Comparison of ENCODE assay signal across 30 mouse cellular contexts in genomic region chr8:121999211-121999610, GRCm38 (mm10). TPM values are rescaled to one million over a fixed set of nuclear protein-coding genes. Genes with fewer than 3 reads are reported as not detected.
A peak's percentile ranks its signal among the peaks of the same experiment; 100 is the strongest.
DNase-seq lines count a peak whose midpoint lies in the region; ATAC-seq and TF ChIP-seq lines count a peak whose summit lies in the region.
"Had no signal": no experiment of that assay in that cellular context is flagged by ENCODE, and none has a peak within 500 bp of the region (broad histone marks: within the 10 kb centered on the region; RNA-seq: fewer than 3 reads in every experiment).

No protein-coding gene starts in this region.

- no peak for TF ChIP-seq EP300 in lung, postnatal 0 days (IDR thresholded peaks at IDR 0.05)

- H3K9ac ChIP-seq in lung, postnatal 0 days (replicated peaks; ENCODE audit: low read depth) = no peak overlapping the region
- no peak overlapping the region for H3K9ac ChIP-seq in neural tube, embryonic 15.5 days (replicated peaks)
- H3K9ac ChIP-seq: embryonic facial prominence, embryonic 13.5 days; forebrain, embryonic 12.5 days; forebrain, embryonic 15.5 days; heart, embryonic 13.5 days; hindbrain, embryonic 13.5 days had no signal

- H3K4me2 ChIP-seq in lung, postnatal 0 days (replicated peaks; ENCODE audit: low read depth, low read length) = no peak overlapping the region
- no peak overlapping the region for H3K4me2 ChIP-seq in neural tube, embryonic 15.5 days
- H3K4me2 ChIP-seq: embryonic facial prominence, embryonic 13.5 days; forebrain, embryonic 12.5 days; forebrain, embryonic 15.5 days; heart, embryonic 13.5 days; hindbrain, embryonic 13.5 days had no signal

- H3K27me3 ChIP-seq in lung, postnatal 0 days (replicated peaks; ENCODE audit: insufficient read depth, low read length) = no peaks in the 10 kb centered on the region
- no peaks in the 10 kb centered on the region for H3K27me3 ChIP-seq in neural tube, embryonic 15.5 days (replicated peaks)
- H3K27me3 ChIP-seq: embryonic facial prominence, embryonic 13.5 days; forebrain, embryonic 12.5 days; forebrain, embryonic 15.5 days; heart, embryonic 13.5 days; hindbrain, embryonic 13.5 days had no signal

- 67% methylated on average over 5 of the region's 5 CpGs for WGBS in lung, postnatal 0 days
- WGBS in lung, adult 2 months = 72% methylated on average over 5 of the region's 5 CpGs
- 93% methylated on average over 5 of the region's 5 CpGs for WGBS in neural tube, embryonic 15.5 days

- peak; percentile 40 for TF ChIP-seq CTCF in lung, postnatal 0 days (IDR thresholded peaks at IDR 0.05)
- no peak for TF ChIP-seq CTCF in lung, adult 2 months (IDR thresholded peaks at IDR 0.05; ENCODE audit: insufficient read depth, low read length)

- TF ChIP-seq POLR2A in lung, adult 2 months (IDR thresholded peaks at IDR 0.05; ENCODE audit: borderline replicate concordance, extremely low read depth, low read depth, low read length) = no peak

- H3K4me1 ChIP-seq in lung, postnatal 0 days (ENCODE audit: insufficient read depth, low read depth, low read length) = no peaks in the 10 kb centered on the region
- H3K4me1 ChIP-seq in lung, adult 2 months (ENCODE audit: control insufficient read depth, insufficient read depth, low read length) = peaks cover 9% of the 10 kb centered on the region
- no peaks in the 10 kb centered on the region for H3K4me1 ChIP-seq in neural tube, embryonic 15.5 days
- H3K4me1 ChIP-seq: embryonic facial prominence, embryonic 10.5 days had no signal

- no peak for ATAC-seq in lung, postnatal 0 days
- no peak for ATAC-seq in neural tube, embryonic 15.5 days (ENCODE audit: low FRiP score)
- ATAC-seq: activated CD4-positive, CD25-positive, alpha-beta regulatory T cell, adult 4 months; forebrain, embryonic 15.5 days; hindbrain, embryonic 16.5 days; intestine, embryonic 16.5 days had no signal

- H3K4me3 ChIP-seq in lung, postnatal 0 days (ENCODE audit: low read depth, low read length) = no peak overlapping the region
- H3K4me3 ChIP-seq in lung, adult 2 months (replicated peaks; ENCODE audit: extremely low read depth, low read depth, low read length) = no peak overlapping the region
- H3K4me3 ChIP-seq in neural tube, embryonic 15.5 days (replicated peaks) = no peak overlapping the region
- H3K4me3 ChIP-seq: embryonic facial prominence, embryonic 10.5 days; embryonic facial prominence, embryonic 13.5 days; erythroblast, embryonic 14.5 days; forebrain, embryonic 12.5 days; forebrain, embryonic 15.5 days; heart, embryonic 10.5 days; heart, embryonic 13.5 days; hindbrain, embryonic 10.5 days; hindbrain, embryonic 13.5 days had no signal

- no peak overlapping the region for H3K27ac ChIP-seq in lung, postnatal 0 days (ENCODE audit: low read length)
- H3K27ac ChIP-seq in neural tube, embryonic 15.5 days (replicated peaks) = no peak overlapping the region
- H3K27ac ChIP-seq: embryonic facial prominence, embryonic 10.5 days; embryonic facial prominence, embryonic 13.5 days; forebrain, embryonic 12.5 days; forebrain, embryonic 15.5 days; heart, embryonic 10.5 days; heart, embryonic 13.5 days; hindbrain, embryonic 10.5 days; hindbrain, embryonic 13.5 days had no signal

- H3K36me3 ChIP-seq in lung, postnatal 0 days (ENCODE audit: insufficient read depth, low read length) = peaks cover 12% of the 10 kb centered on the region
- peaks cover 71% of the 10 kb centered on the region for H3K36me3 ChIP-seq in neural tube, embryonic 15.5 days

- H3K9me3 ChIP-seq in lung, postnatal 0 days (ENCODE audit: low read length) = no peaks in the 10 kb centered on the region
- H3K9me3 ChIP-seq in neural tube, embryonic 15.5 days (replicated peaks) = no peaks in the 10 kb centered on the region
- H3K9me3 ChIP-seq: embryonic facial prominence, embryonic 10.5 days; embryonic facial prominence, embryonic 13.5 days; forebrain, embryonic 12.5 days; forebrain, embryonic 15.5 days; heart, embryonic 10.5 days; heart, embryonic 13.5 days; hindbrain, embryonic 10.5 days; hindbrain, embryonic 13.5 days had no signal

- peak; percentile 59 for DNase-seq in adrenal gland, postnatal 14 days
- no peak for DNase-seq in adrenal gland, adult 18-20 months (ENCODE audit: low spot score in 2 of 2)
- peak; percentile 20 for DNase-seq in heart, postnatal 4 days
- no peak for DNase-seq in heart, adult 11 months
- DNase-seq in lung, postnatal 0 days (ENCODE audit: low spot score) = no peak
- DNase-seq in lung, adult 2 months = no peak
- DNase-seq: cerebellum, adult 11-12 months; cerebellum, adult 8-10 months; cerebellum, postnatal 10 days; cerebellum, postnatal 36 days; embryo, embryonic 11 days; gastrocnemius, postnatal 14 days; heart, postnatal 14 days; kidney, adult 2 months had no signal

RNA-seq across cellular contexts. Expression of gene Banp, which starts 49.7 kb away (rescaled TPM):
- total RNA-seq in adrenal gland, postnatal 14 days (2021) = 30.4 and 31.2 TPM in 2 replicates
- total RNA-seq in adrenal gland, adult 18-20 months (2021) = 10 to 100 TPM; 44.8 to 48.9 TPM
- 10 to 100 TPM in 1 of 2 experiments, 1 to 10 TPM in 1; 9.1 to 10.3 TPM for total RNA-seq in heart, postnatal 4 days (2021)
- polyA plus RNA-seq in lung, postnatal 0 days (2015; fragmentation: Nextera tagmentation; extraction: Ambion mirVana) = 17.1 and 30.7 TPM in 2 replicates
- 55.2 and 57.8 TPM in 2 replicates for polyA plus RNA-seq in lung, adult 2 months (2012; rRNA removed)
- 51.1 and 52.8 TPM in 2 replicates for polyA plus RNA-seq in neural tube, embryonic 15.5 days (2015; fragmentation: Nextera tagmentation; extraction: Ambion mirVana)

RNA-seq across cellular contexts. Expression of gene Car5a, which starts 54.5 kb away (rescaled TPM):
- total RNA-seq in adrenal gland, postnatal 14 days (2021) = 0.30 and 6.4 TPM in 2 replicates
- not detected for total RNA-seq in adrenal gland, adult 18-20 months (2021)
- not detected for total RNA-seq in heart, postnatal 4 days (2021)
- polyA plus RNA-seq in lung, postnatal 0 days (2015; fragmentation: Nextera tagmentation; extraction: Ambion mirVana) = 0.37 and 0.61 TPM in 2 replicates
- polyA plus RNA-seq in lung, adult 2 months (2012; rRNA removed) = 0.18 and 0.26 TPM in 2 replicates
- polyA plus RNA-seq in neural tube, embryonic 15.5 days (2015; fragmentation: Nextera tagmentation; extraction: Ambion mirVana) = 0.46 and 0.50 TPM in 2 replicates
- total RNA-seq: gastrocnemius, postnatal 14 days; heart, adult 18-20 months; heart, postnatal 14 days had no signal
- polyA plus RNA-seq: C2C12; embryonic facial prominence, embryonic 10.5 days; embryonic facial prominence, embryonic 13.5 days; heart, embryonic 10.5 days; heart, embryonic 16.5 days had no signal

Comparison
In these comparisons a context has a peak if more than half of its experiments do, and no peak if none do; other contexts are left out.
1. DNase-seq: peak in adrenal gland, postnatal 14 days (single experiment) and heart, postnatal 4 days (single experiment); none in adrenal gland, adult 18-20 months (0 of 2), heart, adult 11 months (single experiment), lung, postnatal 0 days (single experiment) and lung, adult 2 months (single experiment).